Mouse (Mus musculus) gastrocnemius, postnatal 10 days (tissue): ENCODE measurements at regions not wholly inside any gene's neighbourhood (a gene's known extent, or its start where the extent isn't known, plus 50 kb on each side); places are given as distances from the start of the nearest gene placed in this dataset.

ENCODE experiments used
- DNase-seq: peaks from one replicate; pipeline ENCODE4 v3.0.0; 2021; ENCODE audit warnings: mixed read lengths

DNA sequence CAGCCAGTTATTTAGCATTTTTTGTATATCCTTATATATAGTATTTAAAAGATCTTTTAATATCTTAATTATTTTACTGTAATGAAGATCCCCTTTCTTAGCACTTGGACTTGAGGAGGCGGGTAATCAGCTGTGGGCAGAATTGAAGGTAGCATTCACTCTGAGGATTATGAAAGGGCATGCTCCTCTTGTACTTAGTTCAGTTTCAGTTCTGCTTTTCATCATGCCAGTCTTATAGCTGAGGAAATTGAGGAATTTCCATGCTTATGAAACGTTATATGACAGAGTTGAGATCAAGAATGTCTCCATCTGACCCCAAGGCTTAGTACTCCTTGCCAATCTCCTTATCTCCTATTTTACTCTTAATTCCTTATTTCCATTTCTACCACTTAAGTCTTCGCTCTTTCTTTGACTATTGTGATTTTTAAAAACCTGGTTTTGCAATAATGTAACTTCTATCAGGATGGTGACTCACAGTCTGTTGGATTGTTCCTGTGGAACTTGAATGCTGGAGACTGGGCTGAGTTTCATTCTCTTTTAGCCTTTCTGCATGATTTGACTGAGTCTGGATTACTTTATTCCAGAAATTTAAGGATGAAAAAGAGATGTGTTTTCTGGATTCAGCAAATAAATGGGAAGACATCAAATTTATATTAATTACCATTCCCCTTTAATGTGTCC, 133.6 kb downstream of the Papss1 start:
- no peak for DNase-seq

DNA sequence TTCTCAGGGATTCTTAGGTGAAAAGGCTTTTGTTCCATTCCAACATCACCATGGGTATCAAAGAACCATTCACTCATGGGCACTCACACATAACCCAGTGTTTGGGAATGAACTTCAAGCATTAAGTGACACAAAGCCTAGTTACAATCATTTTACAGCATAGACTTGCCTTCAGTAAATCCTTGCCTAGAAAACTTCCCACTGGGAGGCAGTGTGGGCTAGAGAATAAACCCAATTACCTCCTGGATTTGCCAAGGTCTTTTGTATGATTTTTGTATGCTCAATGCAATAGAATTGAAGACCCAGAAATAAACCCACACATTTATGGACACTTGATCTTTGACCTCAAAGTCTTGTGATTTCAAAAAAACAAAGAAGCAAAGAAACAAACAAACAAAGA, 138.6 kb downstream of the Papss1 start:
- DNase-seq = no peak

DNA sequence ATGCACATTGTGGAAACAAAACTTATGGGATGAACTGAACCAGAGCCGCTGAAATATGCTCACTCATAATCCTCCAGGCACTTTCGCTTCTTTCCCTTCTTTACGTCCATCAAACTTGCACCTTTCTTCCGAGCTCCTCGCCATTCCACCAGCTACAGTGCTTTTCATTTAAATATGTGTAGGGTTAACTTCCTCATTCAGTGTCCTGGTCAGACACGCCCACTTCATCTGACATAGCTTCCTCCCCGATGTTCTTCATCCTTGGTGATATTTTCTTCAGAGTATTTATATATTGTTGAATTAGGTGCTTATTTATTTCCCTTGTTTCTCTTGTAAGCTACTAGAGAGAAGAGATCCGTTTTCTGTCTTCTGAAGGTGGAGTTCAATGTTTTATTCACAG, 149.0 kb downstream of the Papss1 start:
- DNase-seq = no peak

DNA sequence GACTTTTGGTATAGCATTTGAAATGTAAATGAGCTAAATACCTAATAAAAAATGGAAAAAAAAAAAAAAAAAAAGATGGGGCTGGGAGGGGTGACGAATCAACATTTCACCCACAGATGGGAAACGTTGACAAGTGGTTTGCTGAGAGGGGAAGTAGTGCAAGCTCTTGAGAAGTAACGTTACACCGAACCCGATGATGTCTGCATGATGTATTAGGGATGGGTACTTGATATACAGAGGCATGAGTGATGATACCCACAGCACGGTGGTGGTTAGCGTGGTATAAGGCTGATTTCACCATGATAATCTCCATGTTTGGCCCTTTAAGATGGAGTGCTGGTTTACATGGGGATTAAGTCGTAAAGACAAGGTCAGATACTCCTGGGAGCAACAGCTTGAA, 154.2 kb downstream of the Papss1 start:
- no peak for DNase-seq

DNA sequence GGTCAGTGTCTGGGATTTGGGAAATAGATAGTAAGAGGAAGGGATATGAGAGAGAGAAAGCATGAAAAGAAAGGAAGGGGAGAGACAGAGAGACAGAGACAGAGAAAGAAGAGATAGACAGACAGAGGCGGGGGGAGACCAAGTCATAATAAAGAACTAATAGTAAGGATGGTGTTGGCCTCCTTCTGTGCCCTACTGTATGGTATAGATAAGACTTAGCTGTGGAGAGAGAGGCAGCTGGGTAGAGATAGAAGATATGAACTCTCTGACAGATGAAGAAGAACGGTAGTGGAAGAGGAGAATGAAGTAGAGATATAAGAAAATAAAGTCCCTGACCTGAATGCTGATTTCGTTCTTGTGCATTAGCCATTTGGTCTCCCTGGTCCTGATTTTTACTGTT, 164.1 kb downstream of the Papss1 start:
- DNase-seq = no peak

DNA sequence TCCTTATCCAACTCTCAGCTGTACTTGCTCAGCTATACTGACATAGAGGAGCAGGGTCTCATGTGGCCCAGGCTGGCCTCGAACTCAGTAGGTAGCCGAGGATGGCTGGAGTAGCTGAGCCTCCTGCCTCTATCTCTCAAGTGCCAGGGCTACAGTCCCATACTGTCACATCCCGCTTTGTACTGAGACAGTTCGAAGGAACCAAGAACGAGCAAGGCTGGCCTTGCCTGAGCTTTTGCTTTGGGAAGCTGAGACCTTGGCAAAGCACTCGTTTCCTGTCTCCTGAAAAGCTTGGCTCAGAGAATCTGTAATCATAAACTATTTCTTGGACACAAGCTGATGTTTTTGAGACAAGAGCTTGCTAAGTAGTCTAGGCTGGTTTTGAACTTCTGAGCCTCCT, 169.7 kb downstream of the Papss1 start:
- DNase-seq = no peak

DNA sequence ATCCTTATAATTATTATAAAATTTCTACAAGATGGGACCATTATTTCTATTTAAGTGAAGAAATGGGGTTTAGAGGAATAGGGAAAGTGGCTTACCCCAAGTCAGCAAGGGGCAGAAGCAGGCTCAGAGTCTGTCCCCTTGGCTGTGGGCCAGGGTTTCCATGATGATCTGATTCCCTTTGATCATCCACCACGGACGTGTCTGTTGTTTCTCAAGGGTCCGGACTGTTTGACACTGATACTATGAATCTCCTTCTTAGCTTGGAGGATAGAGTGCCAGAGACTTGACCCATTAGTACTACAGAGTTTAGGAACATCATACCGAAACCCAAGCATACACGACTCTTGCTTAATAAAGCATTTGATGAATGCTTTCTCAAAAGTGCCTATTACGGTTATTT, 172.9 kb downstream of the Papss1 start:
- peak; percentile 13 for DNase-seq

DNA sequence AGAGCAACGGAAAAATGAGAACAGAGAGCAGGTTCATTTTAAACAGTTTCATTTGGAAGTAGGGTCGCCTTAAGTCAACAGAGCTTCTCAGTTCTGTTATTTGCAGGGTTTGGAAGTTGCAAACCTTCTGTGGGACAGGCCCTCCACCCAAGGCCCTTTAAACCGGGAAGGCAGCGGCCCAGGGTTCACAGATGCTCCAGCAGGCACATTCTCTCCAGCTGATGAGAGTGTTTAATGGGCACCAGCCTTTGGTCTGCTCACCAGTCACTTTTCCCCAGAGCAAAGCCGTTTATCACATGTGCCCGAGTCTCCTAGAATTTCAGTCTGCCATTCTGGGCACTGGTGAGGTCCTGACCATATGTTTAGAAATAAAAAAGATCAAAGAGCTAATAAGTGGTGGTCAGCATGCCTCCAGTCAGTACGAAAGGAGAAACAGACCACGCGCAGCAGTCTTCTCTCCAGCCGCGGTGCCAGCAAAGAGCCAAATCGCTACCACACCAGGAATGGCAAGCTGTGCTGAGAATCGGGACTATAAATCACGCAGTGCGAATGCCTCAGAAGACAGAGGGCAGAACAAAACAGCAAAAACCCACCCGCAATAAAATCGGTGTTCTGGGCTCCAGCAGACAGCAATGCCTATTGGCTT, 173.5 kb downstream of the Papss1 start:
- DNase-seq = no peak

DNA sequence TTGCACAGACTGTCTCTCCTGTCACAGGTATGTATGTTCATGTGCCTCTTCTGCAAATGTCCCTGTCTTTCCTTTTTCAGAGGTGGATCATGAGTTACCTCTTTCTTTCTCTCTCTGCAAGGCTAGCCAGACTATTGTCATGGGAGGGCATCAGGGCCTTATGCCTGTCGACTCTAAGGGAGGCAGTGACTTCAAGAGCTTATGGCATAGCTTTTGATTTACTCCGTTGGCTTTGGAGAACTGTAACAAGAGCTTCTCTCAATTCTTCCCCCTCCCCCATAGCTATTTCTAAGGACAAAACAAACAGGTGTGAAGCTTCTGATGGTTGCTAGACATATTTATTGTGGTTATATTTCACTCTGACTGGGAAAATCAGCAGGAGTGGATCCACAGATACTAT, 191.0 kb downstream of the Papss1 start:
- no peak for DNase-seq

DNA sequence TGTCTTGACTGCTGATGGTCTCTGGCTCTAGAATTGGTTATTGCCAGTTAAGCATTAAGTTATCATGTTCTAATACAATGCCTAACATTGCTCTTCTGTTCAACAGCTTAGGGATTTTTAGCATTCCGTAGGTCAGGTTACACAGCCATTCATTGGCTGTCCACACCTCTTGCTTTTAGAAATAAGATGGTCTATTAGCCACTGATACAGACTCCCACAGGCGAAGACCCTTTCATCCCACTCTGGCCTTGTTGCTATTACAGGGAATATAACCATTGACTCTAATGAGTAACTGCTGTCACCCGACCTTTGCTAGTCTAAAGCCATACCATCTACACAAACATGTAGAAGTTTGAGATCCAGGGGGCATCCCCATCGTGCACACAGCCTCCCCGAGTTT, 191.6 kb downstream of the Papss1 start:
- DNase-seq = no peak

DNA sequence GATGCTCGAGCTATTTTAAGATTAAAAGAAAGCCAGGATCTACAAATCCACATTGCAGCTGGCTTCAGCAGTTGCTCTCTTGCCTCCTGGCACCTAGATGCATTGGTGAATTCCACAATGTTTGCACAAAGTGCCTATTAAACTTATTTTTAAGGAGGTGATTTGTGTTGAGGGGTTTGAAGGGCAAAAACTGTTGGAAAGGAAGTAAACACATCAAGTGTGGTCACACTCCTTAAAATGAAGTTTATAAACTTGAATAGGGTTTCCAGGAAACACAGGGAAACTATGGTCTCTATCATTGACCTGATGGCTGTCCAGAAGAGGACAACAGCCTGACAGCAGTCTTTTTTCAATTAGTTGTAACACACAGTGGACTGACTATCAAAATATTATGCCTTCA, 205.4 kb downstream of the Papss1 start:
- no peak for DNase-seq

DNA sequence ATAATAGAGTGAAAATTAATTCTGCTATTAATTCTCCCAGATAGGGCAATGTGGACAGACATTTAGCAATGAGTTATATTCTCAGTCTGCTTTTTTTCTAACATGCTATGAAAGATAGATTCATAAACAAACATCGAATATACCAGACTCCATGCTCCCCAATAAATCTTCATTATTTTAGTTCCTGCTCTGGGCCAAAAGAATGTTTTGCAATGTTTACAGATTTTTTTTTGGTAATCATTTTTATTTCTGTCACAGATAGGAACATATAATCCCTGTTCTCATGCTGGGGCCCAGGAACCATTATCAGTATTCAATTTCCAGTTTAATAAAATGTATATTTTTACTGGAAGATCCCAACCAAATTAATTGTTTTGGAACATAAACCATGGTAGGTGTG, 205.9 kb downstream of the Papss1 start:
- no peak for DNase-seq

DNA sequence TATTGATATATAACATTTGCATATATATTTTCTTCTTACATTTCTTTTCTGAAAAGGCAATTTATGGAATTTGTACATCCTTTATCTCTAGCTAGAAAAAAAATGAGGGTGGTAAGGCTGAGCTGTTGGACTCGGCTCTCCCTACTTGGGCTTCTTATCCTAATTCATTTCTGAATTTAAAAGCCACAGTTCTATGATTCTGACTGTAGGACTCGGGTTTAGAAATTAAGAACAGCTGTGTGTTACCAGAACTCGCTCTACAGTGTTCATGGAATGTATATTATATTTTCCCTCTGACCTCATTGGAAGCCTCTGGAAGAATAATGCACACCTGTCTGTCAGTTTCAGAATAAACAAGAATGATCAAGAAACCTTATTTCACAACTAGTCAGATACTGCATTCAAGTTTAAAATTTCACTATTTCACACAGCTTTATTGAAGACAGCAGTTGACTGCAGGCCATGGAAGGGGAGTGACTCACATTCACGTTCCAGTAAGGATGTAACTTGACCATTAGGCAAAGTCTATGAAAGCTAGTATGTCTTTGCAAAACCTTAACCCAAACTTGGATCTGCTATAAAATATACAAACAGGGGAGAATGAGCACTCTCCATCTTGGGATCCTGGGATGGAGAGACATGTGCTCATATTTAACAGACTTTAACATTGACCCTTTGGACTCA, 207.4 kb downstream of the Papss1 start:
- DNase-seq = no peak

DNA sequence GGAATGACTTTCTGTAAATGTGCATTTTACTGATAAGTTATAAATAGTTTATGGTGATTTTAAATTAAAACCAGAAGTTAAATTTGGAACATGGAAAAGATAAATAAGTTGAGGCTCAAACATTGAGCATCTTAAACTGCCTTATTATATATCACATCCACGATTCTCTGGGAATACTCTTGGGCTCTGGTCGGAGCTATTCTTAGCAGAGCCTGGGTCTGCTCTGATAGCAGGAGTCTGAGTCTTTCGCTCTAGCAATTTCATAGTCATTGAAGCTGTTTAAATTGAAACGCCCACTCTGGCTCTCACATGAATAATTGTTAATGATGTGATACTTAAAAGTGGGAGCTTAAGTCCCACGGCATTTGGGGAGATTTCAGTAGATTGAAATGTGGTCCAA, 208.0 kb downstream of the Papss1 start:
- no peak for DNase-seq

DNA sequence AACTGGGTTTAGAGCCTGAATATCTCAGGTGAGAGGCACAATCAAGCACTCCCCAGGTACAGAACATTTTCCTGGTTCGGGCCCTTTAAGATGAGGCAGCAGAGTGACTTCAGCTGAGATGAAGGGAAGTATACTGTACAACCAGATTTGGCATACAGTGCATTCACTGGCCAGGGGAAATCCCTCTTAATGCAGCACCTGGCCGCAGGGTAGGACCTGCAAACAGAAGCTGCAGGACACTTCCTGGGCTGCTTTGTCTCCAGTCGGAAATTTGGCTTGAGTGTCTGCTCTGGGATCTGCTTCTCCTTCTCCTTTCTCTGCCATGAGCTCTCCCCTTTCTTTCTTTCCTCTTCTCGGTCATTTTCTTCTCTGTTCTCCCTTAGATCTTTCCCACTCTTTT, 210.9 kb downstream of the Papss1 start:
- no peak for DNase-seq

DNA sequence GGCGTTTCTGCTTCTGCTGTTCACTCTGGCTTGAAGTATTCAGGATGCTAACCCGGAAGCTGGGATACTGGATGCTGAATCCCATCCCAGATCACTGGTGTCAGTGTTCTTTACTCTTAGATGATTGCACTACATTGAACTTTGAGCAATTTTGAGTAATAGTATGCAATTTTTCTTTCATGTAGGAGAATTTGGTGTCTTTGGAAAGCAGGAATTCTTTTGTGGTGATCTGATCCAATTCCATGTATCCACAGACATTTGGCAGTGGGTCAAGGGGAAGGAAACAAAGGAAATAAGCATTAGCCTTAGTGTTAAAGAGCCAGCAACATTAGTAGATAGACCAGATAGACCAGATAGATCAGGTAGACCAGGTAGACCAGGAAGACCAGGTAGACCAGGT, 212.1 kb downstream of the Papss1 start:
- no peak for DNase-seq

DNA sequence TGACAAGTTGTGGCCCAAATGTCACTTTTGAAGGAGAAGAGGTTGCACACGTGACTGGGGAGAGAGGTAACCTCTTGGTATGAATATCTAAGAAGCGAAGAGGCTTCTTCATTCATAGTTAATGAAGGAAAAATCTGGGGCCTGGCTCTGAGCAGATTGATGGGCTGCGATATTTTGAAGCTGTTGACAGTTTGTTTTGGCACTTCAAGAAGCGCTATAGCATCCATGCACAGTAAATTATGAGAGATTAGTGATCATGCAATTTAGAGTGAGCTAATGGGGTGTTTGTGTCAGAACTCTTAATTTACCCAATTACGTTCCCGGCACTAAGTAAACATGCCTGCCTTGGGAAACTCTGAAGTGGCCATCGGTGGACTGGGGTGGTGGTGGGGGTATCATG, 215.2 kb downstream of the Papss1 start:
- no peak for DNase-seq

DNA sequence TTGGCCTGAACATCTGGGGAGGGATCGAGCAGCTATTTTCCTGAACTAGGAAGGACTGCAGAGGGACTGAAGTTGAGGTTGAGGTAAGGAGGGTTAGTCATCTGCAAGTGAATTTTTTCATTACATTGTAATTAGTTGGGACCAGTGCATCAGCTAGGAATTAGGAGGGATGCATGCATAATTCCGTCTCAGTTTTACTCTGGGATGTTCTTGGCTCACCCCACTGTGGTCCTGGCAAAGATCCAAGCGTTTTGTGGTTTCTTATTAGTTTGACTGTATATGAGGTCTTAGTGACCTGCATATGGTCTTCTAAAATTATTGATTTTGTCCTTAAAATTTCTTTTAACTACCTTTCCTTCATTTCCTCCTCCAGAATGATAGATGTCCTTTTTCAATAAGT, 221.0 kb downstream of the Papss1 start:
- DNase-seq = no peak

DNA sequence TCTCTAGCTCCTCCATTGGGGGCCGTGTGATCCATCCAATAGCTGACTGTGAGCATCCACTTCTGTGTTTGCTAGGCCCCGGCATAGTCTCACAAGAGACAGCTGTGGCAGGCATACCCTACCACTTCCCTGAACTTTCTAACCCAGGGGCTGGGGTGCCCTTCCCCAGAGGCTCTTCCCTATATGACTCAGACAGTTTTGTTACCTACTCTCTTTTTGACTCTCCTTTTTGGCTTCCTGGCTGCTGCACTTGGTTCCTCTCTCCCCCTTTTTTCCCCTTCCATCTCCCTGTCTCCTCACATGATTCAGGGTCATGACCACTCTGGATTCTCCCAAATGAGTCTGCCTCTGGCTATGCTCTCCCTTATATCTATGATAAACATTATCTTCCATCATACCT, 223.8 kb downstream of the Papss1 start:
- no peak for DNase-seq

DNA sequence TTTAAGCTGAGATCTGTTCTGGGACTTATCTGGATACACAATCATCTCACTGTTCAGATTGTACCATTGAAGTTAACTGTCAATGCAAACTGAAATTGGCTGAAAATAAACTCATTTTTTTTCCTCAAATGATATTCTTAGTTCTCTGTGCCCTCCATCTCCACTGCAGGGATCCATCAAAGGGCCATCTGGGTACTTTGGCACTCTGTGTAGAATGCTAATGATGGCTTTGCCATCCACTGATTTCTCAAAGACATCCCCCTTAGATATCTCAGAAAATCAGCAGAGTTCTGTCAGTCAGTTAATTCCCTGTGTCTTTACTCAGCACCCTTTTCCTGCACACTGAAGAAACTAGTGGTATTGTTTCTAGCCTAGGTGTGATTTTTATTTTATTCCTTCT, 224.6 kb downstream of the Papss1 start:
- no peak for DNase-seq

DNA sequence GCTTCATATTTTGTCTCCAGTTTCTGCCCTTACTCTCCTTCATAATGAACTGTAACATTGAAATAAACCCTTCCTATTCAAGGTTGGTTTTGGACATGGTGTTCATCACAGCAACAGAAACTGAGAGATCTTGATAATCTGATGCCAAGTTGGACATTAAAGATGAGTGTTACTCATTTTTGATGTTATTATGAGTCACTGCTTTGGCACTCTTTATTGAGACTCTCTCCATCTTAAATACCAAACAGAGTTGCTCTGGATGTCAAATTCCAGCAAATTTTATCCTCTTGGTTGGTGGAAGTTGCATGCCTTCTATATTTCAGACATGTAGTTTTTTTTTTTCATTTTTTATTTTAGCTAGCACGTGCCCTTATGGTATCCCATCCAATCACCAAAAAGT, 229.5 kb downstream of the Papss1 start:
- no peak for DNase-seq

DNA sequence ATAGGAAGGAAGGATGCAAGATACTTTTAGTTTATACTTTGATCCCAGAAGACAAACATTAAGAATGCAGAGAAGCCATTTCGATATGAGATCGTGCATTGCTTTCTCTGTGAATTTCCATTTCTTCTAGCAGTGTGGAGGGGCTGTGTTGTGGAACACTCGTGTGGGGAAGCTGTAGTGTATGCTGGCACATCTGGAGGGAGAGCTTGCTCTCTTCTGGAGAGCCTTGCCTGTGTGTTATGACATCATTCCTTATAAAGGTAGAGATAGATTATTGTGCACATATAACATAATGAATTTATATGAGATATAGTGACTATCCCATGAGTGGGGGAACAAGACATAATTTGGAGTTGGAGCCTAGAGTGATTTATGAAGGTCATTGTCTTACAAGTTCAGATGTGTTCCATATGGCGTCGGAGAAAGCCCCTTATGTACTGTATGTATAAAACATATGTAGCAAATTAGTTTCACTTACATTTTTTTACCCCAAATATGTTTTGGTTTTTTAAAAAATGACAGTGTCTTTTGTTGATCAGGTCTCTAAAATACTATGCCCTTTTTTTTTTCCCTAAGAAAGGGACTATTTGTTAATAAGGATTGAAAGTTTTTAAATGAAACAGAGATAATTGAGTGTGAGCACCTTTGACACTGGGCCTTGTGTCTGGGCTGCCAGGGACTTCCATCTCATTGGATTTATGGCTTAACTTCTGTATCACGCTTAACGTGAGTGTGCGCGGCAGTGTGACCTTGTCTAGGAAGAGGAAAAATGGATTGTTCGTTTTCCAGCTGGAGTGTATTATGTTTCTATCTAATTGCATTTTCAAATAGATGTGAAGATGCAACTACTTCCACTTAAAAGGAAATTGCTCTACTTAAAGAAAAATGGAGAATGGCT, 230.8 kb downstream of the Papss1 start:
- no peak for DNase-seq

DNA sequence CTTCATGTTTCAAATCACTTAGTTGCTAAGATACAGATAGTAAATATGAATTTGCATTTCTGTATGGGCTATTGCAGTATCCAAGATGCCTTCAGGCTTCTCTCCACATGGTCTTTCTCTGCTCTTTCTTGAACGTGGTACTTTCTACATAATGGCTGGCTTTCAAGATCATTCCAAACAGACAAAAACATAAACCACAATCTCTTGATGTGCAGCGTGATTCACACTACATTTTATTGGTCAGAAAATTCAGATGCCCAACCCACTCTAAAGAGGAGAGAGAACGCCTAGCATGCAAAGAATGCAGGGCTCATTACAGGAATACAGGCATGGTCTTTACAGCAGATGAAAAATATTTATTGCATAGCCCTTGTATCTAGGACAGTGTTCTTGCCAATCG, 235.2 kb downstream of the Papss1 start:
- no peak for DNase-seq
